In the genomic region with DNA sequence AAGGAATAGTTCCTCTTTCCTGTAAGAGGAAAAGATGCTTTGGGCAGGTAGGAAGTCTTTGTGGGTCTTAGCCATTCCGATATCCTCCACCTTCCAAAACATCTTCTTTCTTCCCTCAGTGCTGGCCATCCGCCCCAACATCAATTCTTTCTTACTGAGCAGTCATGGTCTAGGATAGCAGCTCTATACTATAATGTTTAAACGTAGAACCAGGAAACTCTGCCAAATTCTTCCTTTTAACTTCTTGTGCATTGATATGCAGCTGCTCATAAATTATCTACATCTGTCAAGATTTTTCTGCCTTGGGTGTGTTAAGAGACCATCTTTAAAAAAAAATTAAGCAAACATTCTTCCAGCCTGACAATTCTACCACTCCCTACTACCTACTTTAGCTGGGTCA, we compare ENCODE assay signal across 16 mouse cellular contexts. TPM values are rescaled to one million over a fixed set of nuclear protein-coding genes. Genes with fewer than 3 reads are reported as not detected.
"Had no signal": no experiment of that assay in that cellular context is flagged by ENCODE, and none has a peak within 500 bp of the region (broad histone marks: within the 10 kb centered on the region; RNA-seq: fewer than 3 reads in every experiment).

No protein-coding gene starts in this region.

- H3K4me2 ChIP-seq: lung, embryonic 15.5 days; midbrain, embryonic 11.5 days; midbrain, embryonic 13.5 days; midbrain, embryonic 15.5 days; neural tube, embryonic 12.5 days; stomach, embryonic 15.5 days had no signal

- H3K9ac ChIP-seq: lung, embryonic 15.5 days; midbrain, embryonic 13.5 days; midbrain, embryonic 15.5 days; neural tube, embryonic 12.5 days; stomach, embryonic 15.5 days had no signal

- H3K27ac ChIP-seq: lung, embryonic 15.5 days; midbrain, embryonic 13.5 days; midbrain, embryonic 15.5 days; neural tube, embryonic 12.5 days; stomach, embryonic 15.5 days; stomach, postnatal 0 days had no signal

- ATAC-seq: midbrain, embryonic 13.5 days; midbrain, embryonic 15.5 days had no signal

- H3K9me3 ChIP-seq: lung, embryonic 15.5 days; megakaryocyte, embryonic 14.5 days; midbrain, embryonic 13.5 days; midbrain, embryonic 15.5 days; neural tube, embryonic 12.5 days; stomach, embryonic 15.5 days had no signal

- DNase-seq: lung, postnatal 14 days; right cerebral cortex, postnatal 14 days; thymus, adult 2 months; thymus, postnatal 25 days; thymus, postnatal 4 days had no signal

- H3K4me1 ChIP-seq: midbrain, embryonic 13.5 days; midbrain, embryonic 15.5 days; neural tube, embryonic 12.5 days; stomach, embryonic 15.5 days had no signal

- H3K4me3 ChIP-seq: lung, embryonic 15.5 days; megakaryocyte, embryonic 14.5 days; midbrain, embryonic 13.5 days; midbrain, embryonic 15.5 days; neural tube, embryonic 12.5 days; stomach, embryonic 15.5 days had no signal

- H3K36me3 ChIP-seq: lung, embryonic 15.5 days; midbrain, embryonic 13.5 days; midbrain, embryonic 15.5 days; neural tube, embryonic 12.5 days; stomach, embryonic 15.5 days had no signal

- H3K27me3 ChIP-seq: lung, embryonic 15.5 days; megakaryocyte, embryonic 14.5 days; midbrain, embryonic 13.5 days; midbrain, embryonic 15.5 days; neural tube, embryonic 12.5 days; stomach, embryonic 15.5 days had no signal

RNA-seq across cellular contexts. Expression of a gene that starts 47.5 kb away (rescaled TPM):
- total RNA-seq: monocyte, adult 5-6 weeks; neutrophil, adult 5-6 weeks had no signal
- polyA plus RNA-seq: spleen, adult 2 months had no signal
